Mouse (Mus musculus): ENCODE measurements around the gene Slc24a2. TPM values are rescaled to one million over a fixed set of nuclear protein-coding genes. Genes with fewer than 3 reads are reported as not detected.

The Slc24a2 gene
- polyA plus RNA-seq, 1 experiment from 2014 or later = 1.0 TPM

- Histone ChIP-seq H3K27me3 (no peaks in the 10 kb centered on the region), H3K4me3 (no peak overlapping the region), H3K4me2 (no peak overlapping the region), H3K9ac (no peak overlapping the region), H3K9me3 (no peaks in the 10 kb centered on the region), H3K27ac (no peak overlapping the region), H3K4me1 (peaks cover 6% of the 10 kb centered on the region; the same call in 1 of the 2 replicates), H3K36me3 (no peaks in the 10 kb centered on the region)
- no peak for ATAC-seq (ENCODE audit: insufficient number of reproducible peaks, insufficient read depth, low FRiP score, low TSS enrichment, low read depth)
- WGBS = 72% methylated on average over 4 of the region's 4 CpGs
Measured at GRCm38 (mm10) chr4:87037592-87037991, 192.7 kb downstream of the Slc24a2 start.

- 73% methylated on average over 5 of the region's 5 CpGs for WGBS
- no peaks in the 10 kb centered on the region for H3K27me3 ChIP-seq
Measured at GRCm38 (mm10) chr4:87036507-87036906, 193.8 kb downstream of the Slc24a2 start.

GRCm38 (mm10) chr4:87035701-87036100, 194.6 kb downstream of the Slc24a2 start:
- Histone ChIP-seq H3K4me2 (no peak overlapping the region), H3K9ac (no peak overlapping the region), H3K27ac (no peak overlapping the region), H3K4me3 (no peak overlapping the region), H3K9me3 (no peaks in the 10 kb centered on the region), H3K4me1 (no peaks in the 10 kb centered on the region), H3K27me3 (no peaks in the 10 kb centered on the region), H3K36me3 (no peaks in the 10 kb centered on the region)
- ATAC-seq (ENCODE audit: insufficient number of reproducible peaks, insufficient read depth, low FRiP score, low TSS enrichment, low read depth) = no peak
- WGBS = 88% methylated on average over 10 of the region's 10 CpGs

More at GRCm38 (mm10) chr4:87036507-87036906, 193.8 kb downstream of the Slc24a2 start:
- Histone ChIP-seq H3K36me3 (no peaks in the 10 kb centered on the region), H3K9me3 (no peaks in the 10 kb centered on the region), H3K9ac (no peak overlapping the region), H3K27ac (no peak overlapping the region), H3K4me3 (no peak overlapping the region), H3K4me1 (peaks cover 6% of the 10 kb centered on the region; the same call in 1 of the 2 replicates), H3K4me2 (no peak overlapping the region)
- no peak for ATAC-seq (ENCODE audit: insufficient number of reproducible peaks, insufficient read depth, low FRiP score, low TSS enrichment, low read depth)

- H3K36me3 ChIP-seq = no peaks in the 10 kb centered on the region
- WGBS = 83% methylated on average over 8 of the region's 8 CpGs
- H3K4me1 ChIP-seq = no peaks in the 10 kb centered on the region
- no peak overlapping the region for H3K9ac ChIP-seq
- no peaks in the 10 kb centered on the region for H3K9me3 ChIP-seq
- no peaks in the 10 kb centered on the region for H3K27me3 ChIP-seq
- no peak overlapping the region for H3K4me2 ChIP-seq
- no peak overlapping the region for H3K27ac ChIP-seq
- H3K4me3 ChIP-seq = no peak overlapping the region
- no peak for ATAC-seq (ENCODE audit: insufficient number of reproducible peaks, insufficient read depth, low FRiP score, low TSS enrichment, low read depth)
Measured at GRCm38 (mm10) chr4:87032632-87033031, 197.6 kb downstream of the Slc24a2 start.

GRCm38 (mm10) chr4:87031076-87031475, 199.2 kb downstream of the Slc24a2 start:
- ATAC-seq (ENCODE audit: insufficient number of reproducible peaks, insufficient read depth, low FRiP score, low TSS enrichment, low read depth) = no peak

GRCm38 (mm10) chr4:87026311-87027151, 203.7 kb downstream of the Slc24a2 start:
- no peaks in the 10 kb centered on the region for H3K36me3 ChIP-seq
- H3K9me3 ChIP-seq = no peaks in the 10 kb centered on the region
- no peak overlapping the region for H3K27ac ChIP-seq
- ATAC-seq (ENCODE audit: insufficient number of reproducible peaks, insufficient read depth, low FRiP score, low TSS enrichment, low read depth) = no peak
- H3K27me3 ChIP-seq = no peaks in the 10 kb centered on the region
- peaks cover 8% of the 10 kb centered on the region; the same call in 1 of the 2 replicates for H3K4me1 ChIP-seq
- H3K4me3 ChIP-seq = no peak overlapping the region
- 68% methylated on average over 14 of the region's 14 CpGs for WGBS
- H3K9ac ChIP-seq = no peak overlapping the region
- no peak overlapping the region for H3K4me2 ChIP-seq

More at GRCm38 (mm10) chr4:87031076-87031475, 199.2 kb downstream of the Slc24a2 start:
- Histone ChIP-seq H3K27me3 (no peaks in the 10 kb centered on the region), H3K4me1 (no peaks in the 10 kb centered on the region), H3K4me3 (no peak overlapping the region), H3K4me2 (no peak overlapping the region), H3K9ac (no peak overlapping the region), H3K27ac (no peak overlapping the region), H3K36me3 (no peaks in the 10 kb centered on the region), H3K9me3 (no peaks in the 10 kb centered on the region)
- 80% methylated on average over 2 of the region's 2 CpGs for WGBS

GRCm38 (mm10) chr4:87024556-87024955, 205.7 kb downstream of the Slc24a2 start:
- H3K9me3 ChIP-seq = no peaks in the 10 kb centered on the region
- no peak overlapping the region for H3K27ac ChIP-seq
- ATAC-seq (ENCODE audit: insufficient number of reproducible peaks, insufficient read depth, low FRiP score, low TSS enrichment, low read depth) = no peak
- peaks cover 8% of the 10 kb centered on the region; the same call in 1 of the 2 replicates for H3K4me1 ChIP-seq
- no peak overlapping the region for H3K4me3 ChIP-seq
- no peaks in the 10 kb centered on the region for H3K36me3 ChIP-seq
- WGBS = 58% methylated on average over 8 of the region's 8 CpGs
- H3K4me2 ChIP-seq = no peak overlapping the region
- no peak overlapping the region for H3K9ac ChIP-seq
- H3K27me3 ChIP-seq = no peaks in the 10 kb centered on the region

- Histone ChIP-seq H3K4me3 (no peak overlapping the region), H3K27ac (no peak overlapping the region), H3K36me3 (no peaks in the 10 kb centered on the region), H3K27me3 (no peaks in the 10 kb centered on the region), H3K9me3 (no peaks in the 10 kb centered on the region), H3K4me2 (no peak overlapping the region), H3K9ac (no peak overlapping the region), H3K4me1 (peaks cover 8% of the 10 kb centered on the region; the same call in 1 of the 2 replicates)
- ATAC-seq (ENCODE audit: insufficient number of reproducible peaks, insufficient read depth, low FRiP score, low TSS enrichment, low read depth) = no peak
- 71% methylated on average over 3 of the region's 3 CpGs for WGBS
Measured at GRCm38 (mm10) chr4:87021542-87021941, 208.7 kb downstream of the Slc24a2 start.

- no peaks in the 10 kb centered on the region for H3K36me3 ChIP-seq
- no peak for ATAC-seq (ENCODE audit: insufficient number of reproducible peaks, insufficient read depth, low FRiP score, low TSS enrichment, low read depth)
- H3K4me3 ChIP-seq = no peak overlapping the region
- H3K27me3 ChIP-seq = no peaks in the 10 kb centered on the region
- no peak overlapping the region for H3K27ac ChIP-seq
- no peak overlapping the region for H3K9ac ChIP-seq
- no peaks in the 10 kb centered on the region for H3K9me3 ChIP-seq
- 58% methylated on average over 13 of the region's 13 CpGs for WGBS
- H3K4me1 ChIP-seq = 0 out of 2 replicates have a peak, but pooled peaks cover 3% of the 10 kb centered on the region
- H3K4me2 ChIP-seq = no peak overlapping the region
Measured at GRCm38 (mm10) chr4:87019486-87020105, 210.7 kb downstream of the Slc24a2 start.

- Histone ChIP-seq H3K4me1 (no peaks in the 10 kb centered on the region), H3K9me3 (no peaks in the 10 kb centered on the region)
Measured at GRCm38 (mm10) chr4:87018073-87018997, 211.9 kb downstream of the Slc24a2 start.

GRCm38 (mm10) chr4:87017464-87017863, 212.8 kb downstream of the Slc24a2 start:
- Histone ChIP-seq H3K9ac (no peak overlapping the region), H3K4me3 (no peak overlapping the region), H3K36me3 (no peaks in the 10 kb centered on the region), H3K4me2 (no peak overlapping the region), H3K27ac (no peak overlapping the region), H3K4me1 (no peaks in the 10 kb centered on the region), H3K27me3 (no peaks in the 10 kb centered on the region), H3K9me3 (no peaks in the 10 kb centered on the region)
- ATAC-seq (ENCODE audit: insufficient number of reproducible peaks, insufficient read depth, low FRiP score, low TSS enrichment, low read depth) = no peak
- WGBS = 77% methylated on average over 3 of the region's 3 CpGs

More at GRCm38 (mm10) chr4:87018073-87018997, 211.9 kb downstream of the Slc24a2 start:
- Histone ChIP-seq H3K27me3 (no peaks in the 10 kb centered on the region), H3K36me3 (no peaks in the 10 kb centered on the region), H3K9ac (no peak overlapping the region), H3K4me2 (no peak overlapping the region), H3K4me3 (no peak overlapping the region), H3K27ac (no peak overlapping the region)
- WGBS = 88% methylated on average over 9 of the region's 9 CpGs
- ATAC-seq (ENCODE audit: insufficient number of reproducible peaks, insufficient read depth, low FRiP score, low TSS enrichment, low read depth) = no peak

Measured in embryonic facial prominence, embryonic 13.5 days (tissue).